Mouse (Mus musculus): ENCODE results near the gene Gpc6. TPM values are rescaled to one million over a fixed set of nuclear protein-coding genes. Genes with fewer than 3 reads are reported as not detected.

Gpc6 gene
- polyA plus RNA-seq, 1 experiment from 2014 or later = 18.8 TPM

DNA sequence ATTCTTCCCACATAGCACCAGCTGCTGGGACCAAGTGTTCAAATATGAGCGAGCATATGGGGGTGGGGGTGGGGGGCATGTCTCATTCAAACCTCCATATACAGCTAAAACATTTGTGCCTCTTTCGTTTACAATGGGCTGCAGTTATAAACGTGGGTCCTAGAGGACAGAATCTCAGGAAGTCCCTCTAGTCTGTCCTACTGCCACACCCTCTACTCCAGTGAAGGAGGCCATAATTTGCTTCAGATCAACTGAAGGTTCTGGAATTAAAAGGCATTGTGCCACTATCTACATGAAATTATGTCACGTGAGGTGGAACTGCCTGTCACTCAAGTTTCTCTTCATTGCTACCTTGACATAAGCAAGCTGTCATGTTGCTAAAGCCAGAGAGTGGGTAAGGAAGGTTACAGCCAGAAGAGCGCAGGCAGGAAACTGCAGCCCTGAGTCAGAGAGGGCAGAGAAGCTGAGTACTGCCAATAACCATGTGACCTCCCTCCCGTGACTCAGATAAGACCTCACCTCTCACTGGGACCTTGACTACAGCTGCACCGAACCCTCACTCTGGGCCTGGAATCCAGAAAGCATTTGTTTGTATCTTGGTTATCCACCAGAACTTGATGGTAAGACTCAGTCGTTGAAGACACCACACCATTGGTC is 1067.6 kb downstream of the Gpc6 start:
- no peak overlapping the region for H3K9ac ChIP-seq (ENCODE audit: low read depth, low read length)
- DNase-seq (ENCODE audit: low spot score) = no peak
- H3K36me3 ChIP-seq (ENCODE audit: control insufficient read depth, insufficient read depth, low read length) = no peaks in the 10 kb centered on the region
- H3K4me2 ChIP-seq = no peak overlapping the region
- ATAC-seq (replicated peaks; ENCODE audit: low FRiP score) = no peak
- H3K9me3 ChIP-seq (ENCODE audit: control insufficient read depth, low read length) = no peaks in the 10 kb centered on the region
- no peak overlapping the region for H3K4me3 ChIP-seq (ENCODE audit: low read depth, low read length)
- no peaks in the 10 kb centered on the region for H3K4me1 ChIP-seq (replicated peaks; ENCODE audit: control insufficient read depth, insufficient read depth, low read length)
- H3K27me3 ChIP-seq (replicated peaks; ENCODE audit: control insufficient read depth, insufficient read depth, low read length) = no peaks in the 10 kb centered on the region
- no peak overlapping the region for H3K27ac ChIP-seq (ENCODE audit: low read depth, low read length)
- 66% methylated on average over 8 of the region's 8 CpGs for WGBS

DNA sequence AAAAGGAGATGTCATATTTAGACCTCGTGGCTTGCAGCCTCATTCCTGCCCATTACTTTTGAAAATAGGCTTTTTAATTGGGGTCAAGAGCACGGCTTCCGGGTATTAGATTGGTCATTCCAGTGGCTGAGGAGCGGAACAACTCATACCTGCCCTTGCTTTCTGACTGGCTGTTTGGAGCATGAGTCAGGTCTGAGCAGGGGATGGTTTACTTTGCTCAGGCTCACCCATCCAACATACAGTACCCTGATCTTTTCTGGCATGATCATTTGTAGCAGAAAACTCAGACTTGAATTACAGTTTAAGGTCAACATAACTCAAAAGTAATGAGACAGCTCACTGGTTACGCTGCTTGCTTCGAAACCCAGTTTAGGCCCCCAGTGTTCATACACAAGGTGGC is 1068.7 kb downstream of the Gpc6 start:
- no peaks in the 10 kb centered on the region for H3K36me3 ChIP-seq (ENCODE audit: control insufficient read depth, insufficient read depth, low read length)
- H3K4me2 ChIP-seq = no peak overlapping the region
- H3K4me1 ChIP-seq (replicated peaks; ENCODE audit: control insufficient read depth, insufficient read depth, low read length) = no peaks in the 10 kb centered on the region
- 80% methylated on average over 6 of the region's 6 CpGs for WGBS
- no peaks in the 10 kb centered on the region for H3K27me3 ChIP-seq (replicated peaks; ENCODE audit: control insufficient read depth, insufficient read depth, low read length)
- no peak for ATAC-seq (replicated peaks; ENCODE audit: low FRiP score)
- H3K9ac ChIP-seq (ENCODE audit: low read depth, low read length) = no peak overlapping the region
- H3K9me3 ChIP-seq (ENCODE audit: control insufficient read depth, low read length) = no peaks in the 10 kb centered on the region
- no peak overlapping the region for H3K4me3 ChIP-seq (ENCODE audit: low read depth, low read length)
- no peak overlapping the region for H3K27ac ChIP-seq (ENCODE audit: low read depth, low read length)
- no peak for DNase-seq (ENCODE audit: low spot score)

DNA sequence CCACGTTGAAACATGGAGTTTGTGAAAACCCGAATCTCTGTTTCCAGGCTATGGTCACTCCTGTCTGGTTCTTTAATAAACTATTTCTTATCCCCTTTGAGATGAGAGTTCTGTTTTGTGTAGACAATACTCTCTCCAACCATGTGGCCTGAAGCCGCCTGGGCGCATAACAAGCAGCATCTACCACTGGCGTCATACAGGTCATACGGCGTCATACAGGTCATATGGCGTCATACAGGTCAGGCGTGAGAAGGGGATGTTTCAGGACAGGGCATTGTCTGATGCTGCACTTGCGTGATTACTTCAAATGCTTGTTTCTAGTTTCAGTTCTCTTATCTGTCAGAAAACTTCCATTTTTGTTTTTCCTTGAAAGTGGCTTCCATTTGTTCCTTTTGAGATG is 1079.3 kb downstream of the Gpc6 start:
- no peaks in the 10 kb centered on the region for H3K36me3 ChIP-seq (ENCODE audit: control insufficient read depth, insufficient read depth, low read length)
- H3K27ac ChIP-seq (ENCODE audit: low read depth, low read length) = no peak overlapping the region
- no peak for ATAC-seq (replicated peaks; ENCODE audit: low FRiP score)
- no peaks in the 10 kb centered on the region for H3K27me3 ChIP-seq (replicated peaks; ENCODE audit: control insufficient read depth, insufficient read depth, low read length)
- no peak overlapping the region for H3K9ac ChIP-seq (ENCODE audit: low read depth, low read length)
- no peak overlapping the region for H3K4me3 ChIP-seq (ENCODE audit: low read depth, low read length)
- H3K4me2 ChIP-seq = no peak overlapping the region
- 0 out of 2 replicates have a peak, but pooled peaks cover 5% of the 10 kb centered on the region for H3K4me1 ChIP-seq (replicated peaks; ENCODE audit: control insufficient read depth, insufficient read depth, low read length)
- no peaks in the 10 kb centered on the region for H3K9me3 ChIP-seq (ENCODE audit: control insufficient read depth, low read length)
- 86% methylated on average over 10 of the region's 10 CpGs for WGBS
- DNase-seq (ENCODE audit: low spot score) = no peak

DNA sequence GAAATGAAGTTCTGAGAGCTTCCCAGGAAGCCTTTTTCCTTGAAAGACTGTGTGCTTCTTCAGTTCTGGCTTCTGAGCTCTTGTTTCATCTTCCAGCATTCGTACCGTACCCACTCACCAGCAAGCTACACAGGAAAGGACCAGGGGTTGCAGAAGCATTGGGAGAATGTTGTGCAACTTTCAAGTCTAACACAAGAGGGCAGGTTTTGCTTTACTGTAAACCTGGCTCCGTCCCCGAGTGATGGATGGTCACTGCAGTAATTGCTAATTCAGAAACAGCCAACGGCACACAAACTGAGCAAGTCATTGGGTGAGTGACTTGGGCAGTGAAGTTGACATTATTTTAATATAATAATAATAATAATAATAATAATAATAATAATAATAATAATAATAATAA is 1080.6 kb downstream of the Gpc6 start:
- no peak for DNase-seq (ENCODE audit: low spot score)

DNA sequence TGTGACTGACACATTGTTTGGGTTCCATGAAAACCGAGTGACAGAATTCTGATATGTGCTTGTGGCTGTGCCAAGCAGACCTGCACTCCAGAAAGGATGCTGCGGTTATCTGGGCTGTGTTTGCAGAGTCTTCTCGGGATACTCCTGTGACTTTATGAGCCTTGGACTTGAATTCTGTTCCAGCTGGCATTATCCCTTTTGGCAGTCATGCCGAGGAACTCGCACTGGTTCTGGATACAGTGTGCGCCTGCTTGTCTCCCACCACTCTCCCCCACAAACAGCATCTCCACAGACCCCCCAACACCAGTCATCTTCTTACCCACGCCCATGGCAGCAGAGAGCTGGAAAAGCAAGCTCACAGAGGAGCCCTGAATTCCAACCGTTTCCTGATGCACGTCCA is 1084.4 kb downstream of the Gpc6 start:
- H3K4me1 ChIP-seq (replicated peaks; ENCODE audit: control insufficient read depth, insufficient read depth, low read length) = no peaks in the 10 kb centered on the region
- no peak overlapping the region for H3K4me2 ChIP-seq
- H3K27me3 ChIP-seq (replicated peaks; ENCODE audit: control insufficient read depth, insufficient read depth, low read length) = no peaks in the 10 kb centered on the region
- no peak for DNase-seq (ENCODE audit: low spot score)
- no peak overlapping the region for H3K27ac ChIP-seq (ENCODE audit: low read depth, low read length)
- WGBS = 75% methylated on average over 9 of the region's 9 CpGs
- ATAC-seq (replicated peaks; ENCODE audit: low FRiP score) = no peak
- no peak overlapping the region for H3K9ac ChIP-seq (ENCODE audit: low read depth, low read length)
- no peak overlapping the region for H3K4me3 ChIP-seq (ENCODE audit: low read depth, low read length)
- H3K9me3 ChIP-seq (ENCODE audit: control insufficient read depth, low read length) = no peaks in the 10 kb centered on the region
- no peaks in the 10 kb centered on the region for H3K36me3 ChIP-seq (ENCODE audit: control insufficient read depth, insufficient read depth, low read length)

More for the DNA sequence above, 1080.6 kb downstream of the Gpc6 start:
- Histone ChIP-seq H3K27ac (ENCODE audit: low read depth, low read length) (no peak overlapping the region), H3K4me3 (ENCODE audit: low read depth, low read length) (no peak overlapping the region), H3K9me3 (ENCODE audit: control insufficient read depth, low read length) (no peaks in the 10 kb centered on the region), H3K4me1 (replicated peaks; ENCODE audit: control insufficient read depth, insufficient read depth, low read length) (0 out of 2 replicates have a peak, but pooled peaks cover 5% of the 10 kb centered on the region), H3K27me3 (replicated peaks; ENCODE audit: control insufficient read depth, insufficient read depth, low read length) (no peaks in the 10 kb centered on the region), H3K9ac (ENCODE audit: low read depth, low read length) (no peak overlapping the region), H3K36me3 (ENCODE audit: control insufficient read depth, insufficient read depth, low read length) (no peaks in the 10 kb centered on the region), H3K4me2 (no peak overlapping the region)
- ATAC-seq (replicated peaks; ENCODE audit: low FRiP score) = no peak
- 25% methylated on average over 5 of the region's 5 CpGs for WGBS

DNA sequence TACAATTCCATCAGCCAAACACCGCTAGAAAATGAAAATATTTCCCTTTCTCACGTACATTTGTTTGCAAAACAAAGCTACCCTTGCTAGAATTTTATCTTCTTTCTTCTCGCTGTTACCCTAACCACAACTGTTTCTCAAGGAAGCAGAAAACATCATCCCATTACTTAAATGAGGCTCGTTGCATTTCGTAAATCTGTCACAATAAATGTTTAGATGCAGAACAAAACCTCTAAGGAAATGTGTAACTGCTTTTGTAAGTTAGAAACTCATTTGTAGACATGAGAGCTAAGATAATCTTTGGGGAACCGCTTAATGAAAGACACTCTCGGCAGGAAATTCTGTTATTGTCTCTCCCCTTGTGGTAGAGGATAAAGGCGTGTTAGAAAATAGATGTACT is 1088.1 kb downstream of the Gpc6 start:
- 80% methylated on average over 8 of the region's 8 CpGs for WGBS
- no peak overlapping the region for H3K4me3 ChIP-seq (ENCODE audit: low read depth, low read length)
- H3K36me3 ChIP-seq (ENCODE audit: control insufficient read depth, insufficient read depth, low read length) = no peaks in the 10 kb centered on the region
- no peaks in the 10 kb centered on the region for H3K27me3 ChIP-seq (replicated peaks; ENCODE audit: control insufficient read depth, insufficient read depth, low read length)
- DNase-seq (ENCODE audit: low spot score) = no peak
- ATAC-seq (replicated peaks; ENCODE audit: low FRiP score) = no peak
- no peak overlapping the region for H3K9ac ChIP-seq (ENCODE audit: low read depth, low read length)
- no peak overlapping the region for H3K27ac ChIP-seq (ENCODE audit: low read depth, low read length)
- H3K4me2 ChIP-seq = no peak overlapping the region
- H3K4me1 ChIP-seq (replicated peaks; ENCODE audit: control insufficient read depth, insufficient read depth, low read length) = no peaks in the 10 kb centered on the region
- no peaks in the 10 kb centered on the region for H3K9me3 ChIP-seq (ENCODE audit: control insufficient read depth, low read length)

DNA sequence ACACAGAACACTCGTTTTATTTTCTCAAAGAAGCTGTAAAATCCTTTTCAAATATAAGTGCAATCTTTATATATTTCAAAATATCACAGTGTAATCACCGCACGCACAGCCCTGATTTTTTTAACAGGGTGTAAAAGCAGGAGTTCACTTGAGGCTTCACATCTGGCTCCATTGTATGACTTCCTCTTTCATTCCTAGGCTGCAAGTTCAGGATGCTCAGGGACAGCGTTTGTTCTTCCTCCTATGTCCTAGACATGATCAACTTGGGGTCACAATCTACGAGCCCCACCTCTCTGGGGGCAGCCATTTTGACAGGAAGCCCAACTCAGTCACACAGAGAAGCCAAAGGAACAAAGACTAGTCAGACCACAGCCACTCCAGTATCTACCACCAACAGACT is 1094.2 kb downstream of the Gpc6 start:
- Histone ChIP-seq H3K9ac (ENCODE audit: low read depth, low read length) (no peak overlapping the region), H3K4me2 (no peak overlapping the region), H3K27me3 (replicated peaks; ENCODE audit: control insufficient read depth, insufficient read depth, low read length) (no peaks in the 10 kb centered on the region), H3K27ac (ENCODE audit: low read depth, low read length) (no peak overlapping the region), H3K4me3 (ENCODE audit: low read depth, low read length) (no peak overlapping the region), H3K4me1 (replicated peaks; ENCODE audit: control insufficient read depth, insufficient read depth, low read length) (no peaks in the 10 kb centered on the region), H3K9me3 (ENCODE audit: control insufficient read depth, low read length) (no peaks in the 10 kb centered on the region), H3K36me3 (ENCODE audit: control insufficient read depth, insufficient read depth, low read length) (no peaks in the 10 kb centered on the region)
- WGBS = 67% methylated on average over 5 of the region's 5 CpGs
- ATAC-seq (replicated peaks; ENCODE audit: low FRiP score) = no peak
- no peak for DNase-seq (ENCODE audit: low spot score)

DNA sequence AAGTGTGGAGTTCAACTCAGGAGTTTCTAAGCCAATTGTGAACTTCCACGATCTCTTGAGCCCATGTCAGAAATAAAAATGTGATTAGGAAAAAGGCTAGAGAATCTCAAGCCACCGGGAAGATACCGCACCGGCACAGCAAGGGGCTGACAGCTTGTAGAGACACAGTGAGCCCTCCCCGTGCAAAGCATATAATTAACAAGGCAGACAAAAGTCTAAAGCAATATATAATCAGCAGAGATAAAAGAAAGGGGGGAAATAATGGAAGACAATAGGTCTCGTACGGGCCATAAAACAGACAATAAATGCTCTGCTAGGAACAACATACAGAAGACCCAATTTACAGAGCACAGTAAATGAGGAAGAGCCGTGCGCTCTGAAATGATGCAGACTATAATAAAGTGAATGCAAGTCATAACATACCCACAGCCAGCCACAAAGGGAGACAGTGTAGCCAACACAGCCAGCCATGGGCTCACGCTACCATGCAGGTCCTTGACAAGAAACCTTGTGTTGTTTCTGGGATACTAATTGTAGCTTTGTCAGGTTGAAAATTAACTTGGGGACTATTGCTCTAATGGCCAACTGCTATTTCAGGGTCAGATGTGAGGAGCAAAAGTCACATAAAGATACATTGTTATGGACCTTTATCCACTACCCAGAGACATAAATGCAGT is 1096.9 kb downstream of the Gpc6 start:
- Histone ChIP-seq H3K4me1 (replicated peaks; ENCODE audit: control insufficient read depth, insufficient read depth, low read length) (no peaks in the 10 kb centered on the region), H3K9me3 (ENCODE audit: control insufficient read depth, low read length) (no peaks in the 10 kb centered on the region), H3K27ac (ENCODE audit: low read depth, low read length) (no peak overlapping the region), H3K36me3 (ENCODE audit: control insufficient read depth, insufficient read depth, low read length) (no peaks in the 10 kb centered on the region), H3K27me3 (replicated peaks; ENCODE audit: control insufficient read depth, insufficient read depth, low read length) (no peaks in the 10 kb centered on the region), H3K9ac (ENCODE audit: low read depth, low read length) (no peak overlapping the region), H3K4me3 (ENCODE audit: low read depth, low read length) (no peak overlapping the region), H3K4me2 (no peak overlapping the region)
- ATAC-seq (replicated peaks; ENCODE audit: low FRiP score) = no peak
- 79% methylated on average over 10 of the region's 10 CpGs for WGBS
- DNase-seq (ENCODE audit: low spot score) = no peak

Data from liver, embryonic 11.5 days (tissue).